Mouse (Mus musculus): Measurements from ENCODE around the gene Gm29427. TPM values are rescaled to one million over a fixed set of nuclear protein-coding genes. Genes with fewer than 3 reads are reported as not detected.

Gene Gm29427
- polyA plus RNA-seq, 1 experiment from 2014 or later = not detected

- Histone ChIP-seq H3K4me3 (replicated peaks; ENCODE audit: low read length) (peak within 1 kb of the TSS; percentile 97), H3K36me3 (replicated peaks; ENCODE audit: control insufficient read depth, insufficient read depth) (peaks cover 9% of the 10 kb centered on the region; the same call in 1 of the 2 replicates), H3K4me2 (replicated peaks) (peak within 1 kb of the TSS; percentile 98), H3K4me1 (replicated peaks; ENCODE audit: control insufficient read depth, insufficient read depth, low read length) (peaks cover 14% of the 10 kb centered on the region), H3K27ac (peak within 1 kb of the TSS; percentile 88), H3K9ac (peak within 1 kb of the TSS; percentile 99), H3K9me3 (ENCODE audit: control insufficient read depth, low read length) (no peaks in the 10 kb centered on the region), H3K27me3 (ENCODE audit: control insufficient read depth, insufficient read depth, low read length) (no peaks in the 10 kb centered on the region)
- DNase-seq (ENCODE audit: low spot score) (peak; percentile 92), ATAC-seq (ENCODE audit: low FRiP score) (peak; percentile 79)
- WGBS = under 1% methylated on average over 54 of the region's 54 CpGs
Measured at GRCm38 (mm10) chr1:130717291-130717871, 1.8 kb upstream of the Gm29427 start, which contains the start of gene Yod1. Gene Yod1 (plus strand): TSS chr1:130717327.

- WGBS = under 1% methylated on average over 42 of the region's 42 CpGs
- ATAC-seq (ENCODE audit: low FRiP score) = peak; percentile 7
- peaks cover 9% of the 10 kb centered on the region; the same call in 1 of the 2 replicates for H3K36me3 ChIP-seq (replicated peaks; ENCODE audit: control insufficient read depth, insufficient read depth)
- peak overlapping the region; percentile 99 for H3K9ac ChIP-seq
- H3K27me3 ChIP-seq (ENCODE audit: control insufficient read depth, insufficient read depth, low read length) = no peaks in the 10 kb centered on the region
- H3K4me1 ChIP-seq (replicated peaks; ENCODE audit: control insufficient read depth, insufficient read depth, low read length) = peaks cover 14% of the 10 kb centered on the region
- peak overlapping the region; percentile 97 for H3K4me3 ChIP-seq (replicated peaks; ENCODE audit: low read length)
- H3K27ac ChIP-seq = peak overlapping the region; percentile 88
- H3K4me2 ChIP-seq (replicated peaks) = peak overlapping the region; percentile 98
- DNase-seq (ENCODE audit: low spot score) = peak; percentile 41
- no peaks in the 10 kb centered on the region for H3K9me3 ChIP-seq (ENCODE audit: control insufficient read depth, low read length)
Measured at GRCm38 (mm10) chr1:130716513-130717290, 1.1 kb upstream of the Gm29427 start.

- peak overlapping the region; percentile 99 for H3K9ac ChIP-seq
- no peaks in the 10 kb centered on the region for H3K9me3 ChIP-seq (ENCODE audit: control insufficient read depth, low read length)
- peak overlapping the region; percentile 98 for H3K4me2 ChIP-seq (replicated peaks)
- WGBS = 2% methylated on average over 3 of the region's 3 CpGs
- peak overlapping the region; percentile 88 for H3K27ac ChIP-seq
- no peak for DNase-seq (ENCODE audit: low spot score)
- H3K36me3 ChIP-seq (replicated peaks; ENCODE audit: control insufficient read depth, insufficient read depth) = peaks cover 11% of the 10 kb centered on the region; the same call in 1 of the 2 replicates
- peak; percentile 7; the same call in 1 of the 2 replicates for ATAC-seq (ENCODE audit: low FRiP score)
- no peaks in the 10 kb centered on the region for H3K27me3 ChIP-seq (ENCODE audit: control insufficient read depth, insufficient read depth, low read length)
- H3K4me3 ChIP-seq (replicated peaks; ENCODE audit: low read length) = peak overlapping the region; percentile 97
- peaks cover 14% of the 10 kb centered on the region for H3K4me1 ChIP-seq (replicated peaks; ENCODE audit: control insufficient read depth, insufficient read depth, low read length)
Measured at GRCm38 (mm10) chr1:130716218-130716512, 566 bp upstream of the Gm29427 start.

GRCm38 (mm10) chr1:130714046-130714445, 1.6 kb downstream of the Gm29427 start:
- DNase-seq (ENCODE audit: low spot score) (no peak), ATAC-seq (ENCODE audit: low FRiP score) (no peak)
- peaks cover 10% of the 10 kb centered on the region for H3K4me1 ChIP-seq (replicated peaks; ENCODE audit: control insufficient read depth, insufficient read depth, low read length)
- H3K27ac ChIP-seq = no peak overlapping the region
- H3K36me3 ChIP-seq (replicated peaks; ENCODE audit: control insufficient read depth, insufficient read depth) = peaks cover 20% of the 10 kb centered on the region; the same call in 1 of the 2 replicates
- H3K27me3 ChIP-seq (ENCODE audit: control insufficient read depth, insufficient read depth, low read length) = no peaks in the 10 kb centered on the region
- H3K9ac ChIP-seq = no peak overlapping the region
- H3K9me3 ChIP-seq (ENCODE audit: control insufficient read depth, low read length) = no peaks in the 10 kb centered on the region
- no peak overlapping the region for H3K4me3 ChIP-seq (replicated peaks; ENCODE audit: low read length)
- no peak overlapping the region for H3K4me2 ChIP-seq (replicated peaks)
- WGBS = 78% methylated on average over 4 of the region's 4 CpGs

- Histone ChIP-seq H3K27me3 (ENCODE audit: control insufficient read depth, insufficient read depth, low read length) (no peaks in the 10 kb centered on the region), H3K36me3 (replicated peaks; ENCODE audit: control insufficient read depth, insufficient read depth) (peaks cover 44% of the 10 kb centered on the region), H3K4me1 (replicated peaks; ENCODE audit: control insufficient read depth, insufficient read depth, low read length) (no peaks in the 10 kb centered on the region), H3K4me2 (replicated peaks) (no peak overlapping the region), H3K27ac (no peak overlapping the region), H3K9me3 (ENCODE audit: control insufficient read depth, low read length) (no peaks in the 10 kb centered on the region), H3K9ac (no peak overlapping the region), H3K4me3 (replicated peaks; ENCODE audit: low read length) (no peak overlapping the region)
- no peak for ATAC-seq (ENCODE audit: low FRiP score)
- no peak for DNase-seq (ENCODE audit: low spot score)
- 89% methylated on average over 22 of the region's 22 CpGs for WGBS
Measured at GRCm38 (mm10) chr1:130710283-130711080, 5.1 kb downstream of the Gm29427 start.

- H3K9ac ChIP-seq = no peak overlapping the region
- H3K27me3 ChIP-seq (ENCODE audit: control insufficient read depth, insufficient read depth, low read length) = no peaks in the 10 kb centered on the region
- DNase-seq (ENCODE audit: low spot score) = no peak
- no peaks in the 10 kb centered on the region for H3K9me3 ChIP-seq (ENCODE audit: control insufficient read depth, low read length)
- H3K36me3 ChIP-seq (replicated peaks; ENCODE audit: control insufficient read depth, insufficient read depth) = peaks cover 93% of the 10 kb centered on the region
- no peak overlapping the region for H3K27ac ChIP-seq
- no peak for ATAC-seq (ENCODE audit: low FRiP score)
- H3K4me1 ChIP-seq (replicated peaks; ENCODE audit: control insufficient read depth, insufficient read depth, low read length) = no peaks in the 10 kb centered on the region
- no peak overlapping the region for H3K4me3 ChIP-seq (replicated peaks; ENCODE audit: low read length)
- 93% methylated on average over 2 of the region's 2 CpGs for WGBS
- no peak overlapping the region for H3K4me2 ChIP-seq (replicated peaks)
Measured at GRCm38 (mm10) chr1:130703613-130704012, 12.0 kb downstream of the Gm29427 start.

GRCm38 (mm10) chr1:130701976-130702375, 13.6 kb downstream of the Gm29427 start:
- no peak overlapping the region for H3K9ac ChIP-seq
- no peak overlapping the region for H3K27ac ChIP-seq
- no peaks in the 10 kb centered on the region for H3K4me1 ChIP-seq (replicated peaks; ENCODE audit: control insufficient read depth, insufficient read depth, low read length)
- H3K36me3 ChIP-seq (replicated peaks; ENCODE audit: control insufficient read depth, insufficient read depth) = peaks cover 97% of the 10 kb centered on the region
- H3K4me3 ChIP-seq (replicated peaks; ENCODE audit: low read length) = no peak overlapping the region
- H3K27me3 ChIP-seq (ENCODE audit: control insufficient read depth, insufficient read depth, low read length) = no peaks in the 10 kb centered on the region
- 96% methylated on average over 11 of the region's 11 CpGs for WGBS
- DNase-seq (ENCODE audit: low spot score) (no peak), ATAC-seq (ENCODE audit: low FRiP score) (no peak)
- H3K4me2 ChIP-seq (replicated peaks) = no peak overlapping the region
- H3K9me3 ChIP-seq (ENCODE audit: control insufficient read depth, low read length) = no peaks in the 10 kb centered on the region

GRCm38 (mm10) chr1:130699937-130700633, 15.5 kb downstream of the Gm29427 start:
- H3K27me3 ChIP-seq (ENCODE audit: control insufficient read depth, insufficient read depth, low read length) = no peaks in the 10 kb centered on the region
- no peak overlapping the region for H3K9ac ChIP-seq
- no peak overlapping the region for H3K27ac ChIP-seq
- no peaks in the 10 kb centered on the region for H3K4me1 ChIP-seq (replicated peaks; ENCODE audit: control insufficient read depth, insufficient read depth, low read length)
- no peak overlapping the region for H3K4me3 ChIP-seq (replicated peaks; ENCODE audit: low read length)
- H3K9me3 ChIP-seq (ENCODE audit: control insufficient read depth, low read length) = no peaks in the 10 kb centered on the region
- WGBS = 93% methylated on average over 10 of the region's 10 CpGs
- ATAC-seq (ENCODE audit: low FRiP score) (no peak), DNase-seq (ENCODE audit: low spot score) (no peak)
- H3K4me2 ChIP-seq (replicated peaks) = no peak overlapping the region
- H3K36me3 ChIP-seq (replicated peaks; ENCODE audit: control insufficient read depth, insufficient read depth) = peaks cover 93% of the 10 kb centered on the region
